Mouse (Mus musculus) 3134 (cell line): ENCODE results near the gene Sohlh2.

ENCODE experiments used
- DNase-seq: peaks from one replicate; pipeline ENCODE4 v3.0.0-alpha.2; 2011; ENCODE audit warnings: low spot score; ENCODE audit not compliant: insufficient read length; ENCODE audit errors: extremely low read depth

The Sohlh2 gene

GRCm38 (mm10) chr3:55181766-55182165 lies at the start of gene Sohlh2:
Sohlh2 (plus strand) TSS chr3:55182028.
- DNase-seq: no peak

- no peak for DNase-seq
Observed at GRCm38 (mm10) chr3:55137039-55137438, 44.8 kb upstream of the Sohlh2 start, which contains the start of gene Ccdc169. Ccdc169 (plus strand) TSS chr3:55137339.

- DNase-seq: no peak
Observed at GRCm38 (mm10) chr3:55139837-55140236, 42.0 kb upstream of the Sohlh2 start.

GRCm38 (mm10) chr3:55141401-55141800 lies 40.4 kb upstream of the Sohlh2 start:
- DNase-seq: no peak

GRCm38 (mm10) chr3:55144916-55145315 lies 36.9 kb upstream of the Sohlh2 start:
- no peak for DNase-seq

GRCm38 (mm10) chr3:55146441-55146840 lies 35.4 kb upstream of the Sohlh2 start:
- no peak for DNase-seq

GRCm38 (mm10) chr3:55147156-55147555 lies 34.7 kb upstream of the Sohlh2 start:
- DNase-seq: no peak

GRCm38 (mm10) chr3:55148091-55148490 lies 33.7 kb upstream of the Sohlh2 start:
- DNase-seq: no peak

GRCm38 (mm10) chr3:55151656-55152433 lies 30.0 kb upstream of the Sohlh2 start:
- peak; percentile 27 for DNase-seq

GRCm38 (mm10) chr3:55152673-55153334 lies 29.0 kb upstream of the Sohlh2 start:
- no peak for DNase-seq

GRCm38 (mm10) chr3:55154163-55154562 lies 27.7 kb upstream of the Sohlh2 start:
- no peak for DNase-seq

- DNase-seq: no peak
Observed at GRCm38 (mm10) chr3:55157413-55157812, 24.4 kb upstream of the Sohlh2 start.

- no peak for DNase-seq
Observed at GRCm38 (mm10) chr3:55161144-55161543, 20.7 kb upstream of the Sohlh2 start.

- no peak for DNase-seq
Observed at GRCm38 (mm10) chr3:55163510-55163909, 18.3 kb upstream of the Sohlh2 start.

GRCm38 (mm10) chr3:55172478-55172877 lies 9.3 kb upstream of the Sohlh2 start:
- no peak for DNase-seq

- DNase-seq: no peak
Observed at GRCm38 (mm10) chr3:55177271-55177670, 4.6 kb upstream of the Sohlh2 start.

GRCm38 (mm10) chr3:55191668-55192067 lies 9.8 kb downstream of the Sohlh2 start:
- no peak for DNase-seq

- DNase-seq: no peak
Observed at GRCm38 (mm10) chr3:55193351-55193750, 11.5 kb downstream of the Sohlh2 start.

- DNase-seq: no peak
Observed at GRCm38 (mm10) chr3:55194792-55195191, 13.0 kb downstream of the Sohlh2 start.

GRCm38 (mm10) chr3:55195581-55196327 lies 13.9 kb downstream of the Sohlh2 start:
- DNase-seq: no peak

- DNase-seq: no peak
Observed at GRCm38 (mm10) chr3:55196328-55196710, 14.5 kb downstream of the Sohlh2 start.
